Mouse (Mus musculus) natural killer cell, adult 2 months (primary cell): ENCODE measurements around the gene Tepsin.

Experiments used
- DNase-seq, 2 experiments: peaks; one replicate each; pipeline ENCODE4 v3.0.0; 2022; ENCODE audit warnings: low spot score in 2 of 2

Gene Tepsin

GRCm38 (mm10) chr11:120098588-120099511, at the start of gene Tepsin, which contains the start of gene Ndufaf8:
Gene Tepsin, minus strand, starts transcription at chr11:120098731.
Gene Ndufaf8, plus strand, starts transcription at chr11:120098928.
- peak; percentile 100 for DNase-seq

GRCm38 (mm10) chr11:120143708-120144497, 45.4 kb upstream of the Tepsin start:
- DNase-seq: no peak

GRCm38 (mm10) chr11:120142601-120143051, 44.1 kb upstream of the Tepsin start:
- peak; percentile 54 to 61 for DNase-seq

GRCm38 (mm10) chr11:120140255-120140654, 41.7 kb upstream of the Tepsin start:
- no peak for DNase-seq

GRCm38 (mm10) chr11:120139309-120139731, 40.8 kb upstream of the Tepsin start:
- DNase-seq: no peak

GRCm38 (mm10) chr11:120137625-120138004, 39.1 kb upstream of the Tepsin start:
- no peak for DNase-seq

GRCm38 (mm10) chr11:120136796-120137624, 38.5 kb upstream of the Tepsin start:
- no peak for DNase-seq

- DNase-seq: no peak
These were observed 37.7 kb upstream of the Tepsin start for GRCm38 (mm10) chr11:120136195-120136594.

GRCm38 (mm10) chr11:120134847-120135530, 36.5 kb upstream of the Tepsin start:
- no peak for DNase-seq

GRCm38 (mm10) chr11:120134148-120134547, 35.6 kb upstream of the Tepsin start:
- no peak for DNase-seq

GRCm38 (mm10) chr11:120129281-120129680, 30.8 kb upstream of the Tepsin start:
- DNase-seq: no peak

- DNase-seq: no peak
These were observed 28.3 kb upstream of the Tepsin start for GRCm38 (mm10) chr11:120126845-120127244.

- no peak for DNase-seq
These were observed 23.6 kb upstream of the Tepsin start for GRCm38 (mm10) chr11:120122126-120122525.

GRCm38 (mm10) chr11:120120642-120121420, 22.3 kb upstream of the Tepsin start:
- no peak for DNase-seq

GRCm38 (mm10) chr11:120119936-120120541, 21.5 kb upstream of the Tepsin start:
- no peak for DNase-seq

GRCm38 (mm10) chr11:120119108-120119507, 20.6 kb upstream of the Tepsin start:
- no peak for DNase-seq

GRCm38 (mm10) chr11:120117626-120118025, 19.1 kb upstream of the Tepsin start:
- DNase-seq: no peak

GRCm38 (mm10) chr11:120114488-120115215, 16.1 kb upstream of the Tepsin start:
- DNase-seq: no peak

GRCm38 (mm10) chr11:120112136-120112535, 13.6 kb upstream of the Tepsin start:
- no peak for DNase-seq
